Mouse (Mus musculus) c-Kit-positive CD71-positive TER-119-positive erythroid progenitor cells, embryonic 14.5 days (primary cell): ENCODE results near the gene Rnpep.
A peak's percentile ranks its signal among the peaks of the same experiment; 100 is the strongest.
"Not testable (repeated sequence)": the region's sequence is repeated elsewhere in the genome, so short reads cannot be mapped to it uniquely, and the experiment has no call there.

Experiments used
- DNase-seq: peaks from one replicate; pipeline ENCODE4 v3.0.0-alpha.2; 2013; ENCODE audit warnings: low spot score

Gene Rnpep

GRCm38 (mm10) chr1:135258380-135259127, 25.3 kb downstream of the Rnpep start, which contains the start of gene Elf3:
TSS of gene Elf3 (minus strand) at chr1:135258568.
- DNase-seq = no peak

- DNase-seq = no peak
Measured at GRCm38 (mm10) chr1:135256299-135256698, 27.6 kb downstream of the Rnpep start.

DNA sequence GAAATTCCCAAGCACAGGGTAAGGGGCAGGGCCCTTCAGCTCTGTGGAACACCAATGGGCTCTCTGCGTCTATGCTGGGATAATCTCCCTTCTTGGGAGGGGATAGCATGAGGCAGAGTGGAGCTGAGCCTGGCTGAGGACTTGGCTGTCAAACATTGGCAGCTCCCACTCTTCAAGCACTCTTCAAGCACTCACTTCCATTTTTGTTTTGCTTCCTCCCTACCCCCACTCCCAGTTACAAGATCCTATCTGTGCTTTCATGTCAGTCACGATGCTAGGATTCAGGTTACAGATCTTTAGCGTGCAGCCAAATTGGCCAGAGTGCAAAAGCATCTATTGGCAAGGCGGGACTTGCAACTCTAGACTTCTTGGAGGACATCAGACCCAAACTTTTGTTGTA, 31.0 kb downstream of the Rnpep start:
- DNase-seq = no peak

DNA sequence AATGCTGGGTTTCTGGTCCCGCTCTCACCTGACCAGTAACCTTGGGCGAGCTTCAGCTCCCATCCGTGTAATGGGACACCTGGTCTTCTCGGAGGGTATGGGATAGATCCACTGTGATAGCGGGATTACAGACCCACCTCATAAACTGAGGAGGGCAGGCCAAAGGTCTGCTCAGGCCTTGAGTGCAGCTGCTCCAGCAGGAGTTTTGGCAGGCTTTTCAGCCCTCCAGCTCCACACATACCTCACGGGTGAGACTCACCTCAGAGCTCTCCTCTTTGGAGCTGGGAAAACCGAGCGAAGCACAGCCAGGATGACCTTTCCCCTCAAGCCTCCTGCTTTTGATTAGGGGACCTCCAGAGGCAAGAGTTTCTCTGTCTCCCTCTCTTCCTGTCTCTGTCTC, 32.5 kb downstream of the Rnpep start:
- no peak for DNase-seq

DNA sequence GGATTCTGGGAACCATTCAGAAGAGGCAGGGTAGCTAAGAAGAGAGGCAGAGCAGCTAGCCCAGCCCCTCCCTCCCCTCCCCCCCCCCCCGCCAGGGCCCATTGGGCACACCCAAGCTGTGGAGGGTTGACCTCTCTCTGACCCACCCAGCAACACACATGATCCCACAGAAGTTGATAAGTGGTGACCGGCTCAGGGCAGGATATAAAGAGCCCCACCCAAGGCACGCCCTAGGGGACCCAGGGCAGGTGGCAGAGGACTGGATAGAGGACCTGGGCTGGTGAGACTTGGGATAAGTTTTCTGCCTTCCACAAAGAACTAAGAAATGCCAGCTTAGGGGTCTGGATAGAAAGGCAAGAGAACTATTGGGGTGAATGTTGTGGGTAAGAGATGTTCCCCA, 33.2 kb downstream of the Rnpep start:
- DNase-seq = peak; percentile 68

- no peak for DNase-seq
Measured at GRCm38 (mm10) chr1:135248434-135248850, 35.4 kb downstream of the Rnpep start.

GRCm38 (mm10) chr1:135244014-135244413, 39.9 kb downstream of the Rnpep start:
- no peak for DNase-seq

DNA sequence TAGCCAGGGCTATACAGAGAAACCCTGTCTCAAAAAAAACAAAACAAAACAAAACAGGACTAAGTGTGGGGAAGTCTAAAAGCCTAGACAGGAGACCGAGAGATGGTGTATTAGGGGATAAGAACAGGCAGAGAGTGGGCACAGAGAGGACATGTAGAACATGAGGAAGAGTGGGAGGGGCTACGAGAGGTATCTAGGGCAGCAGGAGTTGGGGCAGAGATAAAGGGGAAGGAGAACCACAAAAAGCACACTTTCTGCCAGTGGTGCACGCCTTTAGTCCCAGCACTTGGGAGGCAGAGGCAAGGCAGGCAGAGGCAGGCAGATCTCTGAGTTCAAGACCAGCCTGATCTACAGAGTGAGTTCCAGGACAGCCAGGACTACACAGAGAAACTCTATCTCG, 43.7 kb downstream of the Rnpep start:
- DNase-seq = peak; percentile 17

DNA sequence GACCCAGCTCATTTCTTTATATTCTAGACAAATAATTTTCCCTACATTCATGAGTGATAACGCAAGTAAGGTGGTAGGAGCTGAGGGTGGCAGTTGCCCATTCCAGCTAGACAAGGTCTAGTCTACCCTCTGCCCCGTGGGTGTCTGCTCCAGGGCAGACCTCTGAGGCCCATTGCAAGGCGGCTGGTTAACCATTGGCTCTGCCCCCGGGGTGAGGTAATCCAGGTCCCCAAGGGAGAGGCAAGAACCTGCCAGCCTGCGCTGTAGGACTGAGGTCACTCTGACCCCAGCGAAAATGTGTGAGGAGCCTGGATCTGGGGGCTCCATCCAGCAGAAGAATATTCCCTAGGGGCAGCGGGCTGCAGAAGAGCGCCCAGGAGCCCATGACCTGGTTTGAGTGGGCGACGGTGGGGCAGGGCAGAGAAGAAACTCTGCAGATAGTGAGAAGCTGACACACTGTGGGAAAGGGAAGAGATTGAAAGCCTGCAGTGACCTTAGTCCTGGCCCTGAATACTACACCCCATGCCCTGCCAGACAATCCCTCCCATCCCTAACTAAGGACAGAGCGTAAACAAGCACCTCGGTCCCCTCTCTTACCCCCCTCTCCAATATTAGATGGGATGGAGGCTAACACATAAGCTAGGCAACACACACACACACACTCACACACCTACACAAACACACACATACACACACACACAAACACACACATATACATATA, 46.6 kb downstream of the Rnpep start:
- DNase-seq = no peak

DNA sequence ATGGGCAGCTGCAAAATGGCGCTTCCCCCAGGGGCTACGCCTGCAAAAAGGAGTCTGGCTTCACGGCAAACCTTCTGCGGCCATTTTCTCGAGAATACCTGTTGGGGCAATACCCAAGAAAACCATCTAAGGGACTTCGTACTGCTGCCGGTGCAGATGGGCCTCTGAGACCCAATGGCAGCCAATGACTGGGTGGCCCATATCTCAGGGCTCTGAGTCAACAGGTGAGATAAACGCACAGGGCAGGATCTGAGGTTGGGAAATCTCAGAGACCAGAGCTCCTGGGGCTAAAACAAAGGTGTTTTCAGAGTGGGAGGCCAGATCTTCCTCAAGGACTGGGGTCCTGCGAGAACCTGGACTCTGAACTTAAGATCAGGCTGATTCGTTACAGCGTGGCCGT, 49.1 kb downstream of the Rnpep start:
- DNase-seq = no peak

DNA sequence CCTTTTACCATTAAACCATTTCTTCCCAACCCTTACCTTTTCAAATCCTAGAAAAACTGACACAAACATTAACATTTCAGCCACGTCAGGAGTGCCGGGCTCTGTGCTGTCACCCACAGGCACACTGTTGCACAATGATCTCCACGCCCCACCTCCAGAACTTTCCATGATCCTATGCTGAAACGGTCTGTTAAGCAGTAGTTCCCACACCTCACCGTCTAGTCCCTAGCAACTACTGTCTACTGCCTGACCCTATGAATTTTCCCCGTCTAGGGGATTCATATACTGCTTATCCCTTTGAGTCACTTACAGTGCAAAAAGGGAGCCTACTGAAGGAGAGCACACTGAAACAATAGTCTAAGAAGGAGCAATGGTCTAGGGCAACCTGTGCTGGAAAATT, 49.9 kb downstream of the Rnpep start:
- DNase-seq = no peak

DNA sequence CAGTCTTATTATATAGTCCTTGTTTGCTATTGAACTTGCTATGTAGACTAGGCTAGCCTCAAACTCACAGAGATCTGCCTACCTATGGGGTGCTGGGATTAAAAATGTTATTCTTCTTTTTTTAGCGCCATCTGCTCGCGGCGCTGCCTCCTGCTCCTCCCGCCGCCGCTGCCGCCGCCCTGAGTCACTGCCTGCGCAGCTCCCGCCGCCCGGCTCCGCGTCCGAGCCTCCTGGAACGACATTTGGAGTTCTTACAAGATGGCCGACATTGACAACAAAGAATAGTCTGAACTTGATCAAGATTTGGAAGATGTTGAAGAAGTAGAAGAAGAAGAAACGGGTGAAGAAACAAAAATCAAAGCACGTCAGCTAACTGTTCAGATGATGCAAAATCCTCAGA, 52.0 kb downstream of the Rnpep start:
- DNase-seq = not testable (repeated sequence)

DNA sequence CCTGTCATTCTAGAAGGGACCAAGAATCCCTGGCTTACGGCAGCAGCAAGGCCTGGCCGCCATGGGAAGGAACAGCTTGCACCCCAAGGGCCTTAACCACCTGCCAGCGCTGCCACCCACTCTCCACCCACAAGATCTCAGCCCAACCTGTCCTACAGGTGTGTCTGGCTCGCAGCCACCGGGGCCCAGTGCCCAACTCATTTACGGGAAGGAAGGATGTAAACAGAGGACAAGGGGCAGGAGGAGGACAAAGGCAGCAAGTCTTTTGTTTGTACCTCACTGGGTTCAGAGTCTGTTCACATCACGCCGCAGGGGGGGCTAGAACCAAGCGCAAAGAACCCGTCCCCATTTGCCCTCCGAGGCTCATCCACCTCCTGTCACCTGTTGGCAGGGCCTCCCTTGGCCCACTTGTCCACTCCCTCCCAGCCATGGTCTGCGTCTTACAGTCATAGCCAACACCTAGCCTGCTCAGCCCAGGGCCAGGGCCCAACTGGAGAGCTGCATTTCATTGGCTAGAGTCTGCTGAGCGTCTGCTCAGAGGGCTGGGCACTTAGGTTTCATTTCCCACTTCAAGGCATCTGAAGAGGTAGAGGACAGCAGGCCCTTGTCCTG, 56.4 kb downstream of the Rnpep start:
- no peak for DNase-seq

- DNase-seq = no peak
Measured at GRCm38 (mm10) chr1:135224981-135225604, 58.8 kb downstream of the Rnpep start.

DNA sequence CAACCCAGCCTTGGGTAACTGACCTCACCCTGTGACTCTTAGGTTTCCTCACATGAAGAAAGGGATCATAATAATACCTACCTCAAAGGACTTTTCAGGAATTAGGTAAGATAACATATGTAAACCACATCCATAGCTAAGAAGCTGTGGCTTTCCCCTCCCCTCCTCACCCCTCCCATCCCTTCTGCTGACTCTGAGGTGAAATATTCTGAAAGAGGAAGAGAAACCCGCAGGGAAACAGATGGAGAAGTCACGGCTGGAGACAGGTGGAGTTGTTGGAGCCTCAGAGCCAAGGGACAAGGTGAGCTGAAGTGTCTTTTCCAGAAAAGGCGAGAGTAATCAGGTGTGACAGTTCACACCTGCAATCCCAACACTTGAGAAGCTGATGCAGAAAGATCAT, 59.7 kb downstream of the Rnpep start:
- no peak for DNase-seq

DNA sequence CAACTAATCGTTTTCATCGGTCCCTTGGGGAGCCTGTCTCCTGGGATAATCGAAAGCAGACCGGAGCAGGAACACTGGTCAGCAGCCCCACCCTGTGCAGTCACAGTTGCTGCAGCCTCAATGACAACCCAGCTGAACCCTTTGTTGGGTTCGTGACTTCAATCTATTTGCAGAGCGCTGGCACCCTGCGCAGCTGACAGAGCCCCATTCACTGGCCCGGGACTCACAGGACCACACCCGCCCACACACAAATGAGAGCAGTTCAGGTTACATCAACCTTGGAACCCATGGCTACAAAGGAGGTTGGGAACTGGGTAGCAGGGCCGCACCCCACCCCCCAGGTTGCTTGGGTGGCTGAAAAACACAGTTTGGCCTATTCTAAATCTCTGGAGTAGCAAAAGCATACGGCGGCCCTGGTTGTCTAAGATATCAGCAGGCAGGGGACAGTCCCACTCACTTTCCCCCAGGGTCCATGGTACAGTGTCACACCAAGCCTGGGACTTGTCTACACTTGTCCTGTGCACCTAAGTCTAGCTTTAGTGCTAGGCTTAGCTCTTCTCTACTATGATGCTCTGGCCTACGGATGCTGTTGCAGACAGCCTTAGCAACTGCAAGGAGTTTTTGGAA, 66.2 kb downstream of the Rnpep start:
- DNase-seq = no peak

DNA sequence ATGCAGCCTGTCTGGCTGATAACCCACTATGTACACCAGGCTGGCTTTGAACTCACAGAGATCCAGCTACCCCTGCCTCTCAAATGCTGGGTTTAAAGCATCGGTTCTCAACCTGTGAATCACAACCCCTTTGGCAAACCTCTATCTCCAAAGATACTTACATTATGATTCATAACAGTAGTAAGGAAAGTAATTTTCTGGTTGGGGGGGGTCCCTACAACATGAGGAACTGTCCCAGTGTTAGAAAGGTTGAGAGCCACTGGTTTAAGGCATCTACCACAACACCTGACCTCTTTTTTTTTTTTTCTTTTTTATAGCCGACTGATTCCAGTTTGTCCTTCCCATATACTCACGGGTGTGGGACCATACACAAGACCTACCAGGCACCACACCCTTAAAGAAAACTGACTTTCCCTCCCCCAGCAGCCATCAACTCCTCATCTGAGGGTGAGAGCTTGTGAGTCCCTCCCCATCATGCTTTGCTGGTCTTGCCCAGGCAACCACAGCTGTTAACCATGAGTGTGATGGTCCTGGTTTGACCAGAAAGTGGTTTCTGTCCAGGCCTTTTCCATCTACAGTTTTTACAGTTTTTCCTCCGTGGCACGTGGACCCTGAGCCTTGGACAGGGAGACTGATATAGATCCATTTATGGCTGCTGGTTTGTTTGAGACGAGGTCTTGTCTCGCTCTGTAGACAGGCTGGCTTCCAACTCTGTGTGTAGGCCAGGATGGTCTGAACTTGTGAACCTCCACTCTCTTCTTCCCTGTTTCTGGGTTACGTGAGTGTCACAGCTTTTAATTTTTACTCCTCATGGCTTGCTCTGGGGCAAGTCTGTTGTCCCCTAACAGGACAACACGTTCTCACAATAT, 69.9 kb downstream of the Rnpep start:
- no peak for DNase-seq
